Mouse (Mus musculus) forebrain, postnatal 0 days (tissue): ENCODE data around the gene Fam155a. TPM values are rescaled to one million over a fixed set of nuclear protein-coding genes. Genes with fewer than 3 reads are reported as not detected.

Experiments used
- ATAC-seq: fragments of 200-750 bp; cut with Nextera tagmentation; 2 replicates; pipeline ENCODE4 v1.8.0; 2017; ENCODE audit warnings: mild to moderate bottlenecking, moderate library complexity
- DNase-seq: peaks from one replicate; pipeline ENCODE4 v3.0.0-alpha.2; 2015
- H3K27ac ChIP-seq: fragments of 300-500 bp; sonication (generic); 2 replicates; pipeline ENCODE4 v1.5.1; 2014; ENCODE audit warnings: low read depth, mild to moderate bottlenecking, antibody characterized with exemption, low read length, moderate library complexity, mixed read lengths
- H3K27me3 ChIP-seq: fragments of 300-500 bp; sonication (generic); 2 replicates; pipeline ENCODE4 v1.6.1; 2014; ENCODE audit warnings: mild to moderate bottlenecking, low read length, mixed read lengths; ENCODE audit not compliant: insufficient read depth
- H3K36me3 ChIP-seq: fragments of 300-500 bp; sonication (generic); 2 replicates; pipeline ENCODE4 v1.6.1; 2014; ENCODE audit warnings: mild to moderate bottlenecking, moderate library complexity; ENCODE audit not compliant: insufficient read depth
- H3K4me1 ChIP-seq: fragments of 300-500 bp; sonication (generic); 2 replicates; pipeline ENCODE4 v1.6.1; 2014; ENCODE audit warnings: antibody characterized with exemption; ENCODE audit not compliant: insufficient read depth
- H3K4me2 ChIP-seq: fragments of 300-500 bp; sonication (generic); 2 replicates; pipeline ENCODE4 v1.6.1; 2014; ENCODE audit warnings: low read depth, mild to moderate bottlenecking, moderate library complexity
- H3K4me3 ChIP-seq: fragments of 300-500 bp; sonication (generic); 2 replicates; pipeline ENCODE4 v1.5.1; 2014; ENCODE audit warnings: low read depth, low read length, mixed read lengths
- H3K9ac ChIP-seq: fragments of 300-500 bp; sonication (generic); 2 replicates; pipeline ENCODE4 v1.6.1; 2014; ENCODE audit warnings: mild to moderate bottlenecking
- H3K9me3 ChIP-seq: fragments of 300-500 bp; sonication (generic); 2 replicates; pipeline ENCODE4 v1.6.1; 2016; ENCODE audit warnings: low read length
- CTCF ChIP-seq: sonication (generic); IDR thresholded peaks from 2 replicates; pipeline ENCODE4 v1.5.1; 2016; ENCODE audit warnings: antibody characterized with exemption, control low read depth, low read depth
- WGBS: fragments of 180-500 bp; shearing (Covaris S2); extraction: QIAGEN DNeasy Blood & Tissue Kit; methylation state at CpG from one replicate; pipeline ENCODE4 v1.1.7; 2014; 5-methylcytosine and 5-hydroxymethylcytosine counted together
- polyA plus RNA-seq: library from polyadenylated mRNA; unstranded; fragments of >200 nt; fragmentation: Nextera tagmentation; extraction: Ambion mirVana; gene quantifications from 2 replicates; pipeline ENCODE4 v1.2.1, GENCODE M21; 2015
- total RNA-seq: library from RNA; depleted of rRNA; stranded (reverse); fragments of >200 nt; gene quantifications from 2 replicates; pipeline ENCODE4 v1.2.3, GENCODE M21; 2014

Gene Fam155a
- total and polyA plus RNA-seq, 2 experiments from 2014 or later, result 29.0 to 105 TPM

- Histone ChIP-seq H3K4me1 (no peaks in the 10 kb centered on the region), H3K4me3 (no peak overlapping the region), H3K4me2 (no peak overlapping the region), H3K27me3 (no peaks in the 10 kb centered on the region), H3K9ac (no peak overlapping the region), H3K36me3 (no peaks in the 10 kb centered on the region), H3K9me3 (no peaks in the 10 kb centered on the region), H3K27ac (no peak overlapping the region)
- WGBS, result 55% methylated on average over 6 of the region's 6 CpGs
- DNase-seq, result no peak
- TF ChIP-seq CTCF, result no peak
- ATAC-seq, result no peak
These were observed 270.2 kb downstream of the Fam155a start for GRCm38 (mm10) chr8:9500751-9501150.

- H3K9me3 ChIP-seq, result no peaks in the 10 kb centered on the region
- DNase-seq (no peak), ATAC-seq (no peak)
- H3K27me3 ChIP-seq, result no peaks in the 10 kb centered on the region
- no peak overlapping the region for H3K4me3 ChIP-seq
- H3K9ac ChIP-seq, result no peak overlapping the region
- TF ChIP-seq CTCF, result no peak
- H3K4me2 ChIP-seq, result no peak overlapping the region
- no peaks in the 10 kb centered on the region for H3K36me3 ChIP-seq
- no peaks in the 10 kb centered on the region for H3K4me1 ChIP-seq
- 20% methylated on average over 1 of the region's 1 CpGs for WGBS
- H3K27ac ChIP-seq, result no peak overlapping the region
These were observed 276.7 kb downstream of the Fam155a start for GRCm38 (mm10) chr8:9494225-9494598.

- no peak overlapping the region for H3K4me3 ChIP-seq
- no peak overlapping the region for H3K4me2 ChIP-seq
- H3K27me3 ChIP-seq, result no peaks in the 10 kb centered on the region
- TF ChIP-seq CTCF, result no peak
- no peaks in the 10 kb centered on the region for H3K9me3 ChIP-seq
- H3K27ac ChIP-seq, result no peak overlapping the region
- H3K4me1 ChIP-seq, result no peaks in the 10 kb centered on the region
- H3K9ac ChIP-seq, result no peak overlapping the region
- H3K36me3 ChIP-seq, result no peaks in the 10 kb centered on the region
- no peak for ATAC-seq
- no peak for DNase-seq
- WGBS, result 45% methylated on average over 8 of the region's 8 CpGs
These were observed 277.3 kb downstream of the Fam155a start for GRCm38 (mm10) chr8:9493557-9494224.

- DNase-seq, result no peak
These were observed 288.4 kb downstream of the Fam155a start for GRCm38 (mm10) chr8:9482565-9482964.

GRCm38 (mm10) chr8:9471290-9471689, 299.7 kb downstream of the Fam155a start:
- H3K27me3 ChIP-seq, result no peaks in the 10 kb centered on the region
- 53% methylated on average over 5 of the region's 5 CpGs for WGBS
- no peak for DNase-seq
- H3K9ac ChIP-seq, result no peak overlapping the region
- ATAC-seq, result no peak
- H3K4me2 ChIP-seq, result no peak overlapping the region
- no peaks in the 10 kb centered on the region for H3K4me1 ChIP-seq
- H3K4me3 ChIP-seq, result no peak overlapping the region
- H3K36me3 ChIP-seq, result no peaks in the 10 kb centered on the region
- no peak for TF ChIP-seq CTCF
- H3K27ac ChIP-seq, result no peak overlapping the region
- no peaks in the 10 kb centered on the region for H3K9me3 ChIP-seq

More at GRCm38 (mm10) chr8:9482565-9482964, 288.4 kb downstream of the Fam155a start:
- Histone ChIP-seq H3K27ac (no peak overlapping the region), H3K4me1 (no peaks in the 10 kb centered on the region), H3K36me3 (no peaks in the 10 kb centered on the region), H3K27me3 (no peaks in the 10 kb centered on the region), H3K4me2 (no peak overlapping the region), H3K9ac (no peak overlapping the region), H3K9me3 (no peaks in the 10 kb centered on the region), H3K4me3 (no peak overlapping the region)
- TF ChIP-seq CTCF, result no peak
- 40% methylated on average over 5 of the region's 5 CpGs for WGBS
- ATAC-seq, result peak; percentile 87; the same call in 1 of the 2 replicates

- no peak overlapping the region for H3K27ac ChIP-seq
- no peaks in the 10 kb centered on the region for H3K9me3 ChIP-seq
- H3K4me1 ChIP-seq, result no peaks in the 10 kb centered on the region
- no peaks in the 10 kb centered on the region for H3K36me3 ChIP-seq
- ATAC-seq (no peak), DNase-seq (no peak)
- H3K4me3 ChIP-seq, result no peak overlapping the region
- no peak overlapping the region for H3K4me2 ChIP-seq
- WGBS, result 90% methylated on average over 3 of the region's 3 CpGs
- no peak for TF ChIP-seq CTCF
- H3K9ac ChIP-seq, result no peak overlapping the region
- H3K27me3 ChIP-seq, result no peaks in the 10 kb centered on the region
These were observed 300.8 kb downstream of the Fam155a start for GRCm38 (mm10) chr8:9470114-9470513.

GRCm38 (mm10) chr8:9461111-9461510, 309.9 kb downstream of the Fam155a start:
- Histone ChIP-seq H3K27ac (no peak overlapping the region), H3K4me2 (no peak overlapping the region), H3K9me3 (no peaks in the 10 kb centered on the region), H3K4me3 (no peak overlapping the region), H3K9ac (no peak overlapping the region), H3K27me3 (no peaks in the 10 kb centered on the region), H3K36me3 (no peaks in the 10 kb centered on the region), H3K4me1 (no peaks in the 10 kb centered on the region)
- WGBS, result 74% methylated on average over 4 of the region's 4 CpGs
- DNase-seq (no peak), ATAC-seq (no peak)
- TF ChIP-seq CTCF, result no peak

- no peak for DNase-seq
- TF ChIP-seq CTCF, result no peak
- 78% methylated on average over 2 of the region's 2 CpGs for WGBS
- no peak overlapping the region for H3K4me3 ChIP-seq
- H3K4me1 ChIP-seq, result no peaks in the 10 kb centered on the region
- H3K36me3 ChIP-seq, result no peaks in the 10 kb centered on the region
- H3K27ac ChIP-seq, result no peak overlapping the region
- H3K27me3 ChIP-seq, result no peaks in the 10 kb centered on the region
- H3K9me3 ChIP-seq, result no peaks in the 10 kb centered on the region
- H3K9ac ChIP-seq, result no peak overlapping the region
- H3K4me2 ChIP-seq, result no peak overlapping the region
- ATAC-seq, result no peak
These were observed 310.3 kb downstream of the Fam155a start for GRCm38 (mm10) chr8:9460707-9461106.
